Mouse (Mus musculus): Measurements from ENCODE around the gene Itga5. TPM values are rescaled to one million over a fixed set of nuclear protein-coding genes. Genes with fewer than 3 reads are reported as not detected.
A peak's percentile ranks its signal among the peaks of the same experiment; 100 is the strongest.

The Itga5 gene
- total and polyA plus RNA-seq, 2 experiments from 2014 or later, result 3.8 to 6.8 TPM

GRCm38 (mm10) chr15:103335040-103335439 is 31.5 kb downstream of the Itga5 start:
- no peak overlapping the region for H3K4me3 ChIP-seq (ENCODE audit: low read depth, low read length)
- 64% methylated on average over 3 of the region's 3 CpGs for WGBS

DNA sequence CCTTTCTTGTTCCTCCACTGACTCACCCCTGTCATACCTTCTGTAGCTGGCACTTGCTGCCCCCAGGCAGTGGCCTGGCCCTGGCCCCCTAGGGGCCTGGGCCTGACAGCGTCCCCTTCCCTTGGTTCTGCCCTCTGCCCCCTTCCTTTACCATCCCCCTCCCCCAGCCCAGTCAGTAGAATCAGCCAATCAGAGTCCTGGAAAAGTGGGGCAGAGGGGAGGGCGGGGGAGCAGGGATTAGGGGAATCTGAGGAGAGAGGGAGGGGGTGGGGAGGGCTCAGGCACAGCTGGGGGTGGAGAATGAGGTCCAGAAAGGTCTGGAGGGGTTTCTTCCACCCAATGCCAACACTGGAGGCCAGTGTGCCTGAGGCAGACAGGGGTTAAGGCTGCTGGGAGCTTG is 32.4 kb downstream of the Itga5 start:
- WGBS, result 5% methylated on average over 1 of the region's 2 CpGs
- Histone ChIP-seq H3K27me3 (ENCODE audit: insufficient read depth, low read length) (no peaks in the 10 kb centered on the region), H3K36me3 (ENCODE audit: insufficient read depth, low read length) (0 out of 2 replicates have a peak, but pooled peaks cover 4% of the 10 kb centered on the region), H3K9ac (replicated peaks; ENCODE audit: low read length, poor library complexity, severe bottlenecking) (no peak overlapping the region), H3K4me3 (ENCODE audit: low read depth, low read length) (no peak overlapping the region), H3K9me3 (ENCODE audit: low read length) (no peaks in the 10 kb centered on the region), H3K4me2 (ENCODE audit: low read depth, low read length, poor library complexity, severe bottlenecking) (no peak overlapping the region), H3K27ac (ENCODE audit: low read depth, low read length) (no peak overlapping the region), H3K4me1 (ENCODE audit: insufficient read depth, low read length) (peaks cover 21% of the 10 kb centered on the region)
- no peak for ATAC-seq (ENCODE audit: low FRiP score)
- no peak for DNase-seq (ENCODE audit: low spot score)
- TF ChIP-seq CTCF (IDR thresholded peaks at IDR 0.05), result no peak

More at GRCm38 (mm10) chr15:103335040-103335439, 31.5 kb downstream of the Itga5 start:
- Histone ChIP-seq H3K9me3 (ENCODE audit: low read length) (no peaks in the 10 kb centered on the region), H3K36me3 (ENCODE audit: insufficient read depth, low read length) (0 out of 2 replicates have a peak, but pooled peaks cover 4% of the 10 kb centered on the region), H3K9ac (replicated peaks; ENCODE audit: low read length, poor library complexity, severe bottlenecking) (no peak overlapping the region), H3K27ac (ENCODE audit: low read depth, low read length) (peak overlapping the region; percentile 38; the same call in 1 of the 2 replicates), H3K27me3 (ENCODE audit: insufficient read depth, low read length) (no peaks in the 10 kb centered on the region), H3K4me1 (ENCODE audit: insufficient read depth, low read length) (peaks cover 22% of the 10 kb centered on the region), H3K4me2 (ENCODE audit: low read depth, low read length, poor library complexity, severe bottlenecking) (no peak overlapping the region)
- ATAC-seq (ENCODE audit: low FRiP score) (no peak), DNase-seq (ENCODE audit: low spot score) (no peak)
- no peak for TF ChIP-seq CTCF (IDR thresholded peaks at IDR 0.05)

- Histone ChIP-seq H3K4me1 (ENCODE audit: insufficient read depth, low read length) (peaks cover 20% of the 10 kb centered on the region), H3K36me3 (ENCODE audit: insufficient read depth, low read length) (0 out of 2 replicates have a peak, but pooled peaks cover 4% of the 10 kb centered on the region), H3K9ac (replicated peaks; ENCODE audit: low read length, poor library complexity, severe bottlenecking) (0 out of 2 replicates have a peak overlapping the region, but pooled peaks have one; percentile 19), H3K4me3 (ENCODE audit: low read depth, low read length) (no peak overlapping the region), H3K9me3 (ENCODE audit: low read length) (no peaks in the 10 kb centered on the region), H3K27ac (ENCODE audit: low read depth, low read length) (no peak overlapping the region), H3K4me2 (ENCODE audit: low read depth, low read length, poor library complexity, severe bottlenecking) (no peak overlapping the region; the same call in 1 of the 2 replicates), H3K27me3 (ENCODE audit: insufficient read depth, low read length) (no peaks in the 10 kb centered on the region)
- WGBS, result 45% methylated on average over 5 of the region's 5 CpGs
- DNase-seq (ENCODE audit: low spot score), result no peak
- TF ChIP-seq CTCF (IDR thresholded peaks at IDR 0.05), result no peak
- no peak for ATAC-seq (ENCODE audit: low FRiP score)
Observed at GRCm38 (mm10) chr15:103333738-103334137, 32.8 kb downstream of the Itga5 start.

- DNase-seq (ENCODE audit: low spot score) (no peak), ATAC-seq (ENCODE audit: low FRiP score) (no peak)
- Histone ChIP-seq H3K36me3 (ENCODE audit: insufficient read depth, low read length) (0 out of 2 replicates have a peak, but pooled peaks cover 4% of the 10 kb centered on the region), H3K4me1 (ENCODE audit: insufficient read depth, low read length) (peaks cover 16% of the 10 kb centered on the region), H3K27me3 (ENCODE audit: insufficient read depth, low read length) (no peaks in the 10 kb centered on the region), H3K9me3 (ENCODE audit: low read length) (no peaks in the 10 kb centered on the region), H3K4me3 (ENCODE audit: low read depth, low read length) (no peak overlapping the region), H3K27ac (ENCODE audit: low read depth, low read length) (no peak overlapping the region), H3K4me2 (ENCODE audit: low read depth, low read length, poor library complexity, severe bottlenecking) (peak overlapping the region; percentile 1; the same call in 1 of the 2 replicates), H3K9ac (replicated peaks; ENCODE audit: low read length, poor library complexity, severe bottlenecking) (no peak overlapping the region)
- no peak for TF ChIP-seq CTCF (IDR thresholded peaks at IDR 0.05)
- WGBS, result 44% methylated on average over 5 of the region's 5 CpGs
Observed at GRCm38 (mm10) chr15:103333081-103333615, 33.4 kb downstream of the Itga5 start.

DNA sequence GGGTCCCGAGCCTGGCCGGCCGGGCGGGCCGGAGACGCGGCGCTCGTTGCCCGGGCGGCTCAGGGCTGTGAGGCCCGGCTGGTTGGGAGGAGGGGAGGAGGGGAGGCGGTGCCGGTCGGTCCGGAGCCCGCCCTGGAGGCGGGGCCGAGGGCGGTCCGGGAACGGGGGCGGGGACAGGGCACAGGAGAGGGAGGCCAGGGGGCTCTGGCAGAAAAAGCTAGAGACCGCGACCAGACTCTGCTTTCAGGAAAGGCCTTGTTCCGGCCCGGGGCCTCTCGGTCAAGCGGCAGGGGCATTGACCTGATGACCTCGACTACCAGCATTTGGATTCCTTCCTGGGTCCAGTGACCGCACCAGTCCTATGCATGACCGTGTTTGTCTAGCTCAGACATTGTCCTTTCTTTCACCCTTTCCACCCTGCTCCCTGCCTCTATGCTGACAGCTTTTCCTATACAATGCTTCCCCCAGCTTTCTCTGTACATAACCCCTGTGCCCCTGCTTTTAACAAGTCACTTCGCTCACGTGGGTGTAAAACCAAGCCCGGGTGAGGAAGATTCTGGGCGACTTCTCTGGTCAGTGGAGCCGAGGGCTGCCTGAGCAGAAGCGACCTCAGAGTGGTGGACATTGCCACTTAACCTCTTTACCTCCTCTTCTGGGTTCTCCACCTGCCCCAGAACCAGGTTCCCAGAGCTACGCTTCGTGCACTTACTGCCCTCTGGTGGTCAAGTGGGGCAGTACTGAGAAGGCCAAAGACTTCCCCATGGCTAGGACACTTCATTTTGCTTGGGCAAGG is 42.9 kb downstream of the Itga5 start:
- ATAC-seq (ENCODE audit: low FRiP score) (peak; percentile 95), DNase-seq (ENCODE audit: low spot score) (peak; percentile 89)
- Histone ChIP-seq H3K4me3 (ENCODE audit: low read depth, low read length) (peak overlapping the region; percentile 70), H3K9me3 (ENCODE audit: low read length) (no peaks in the 10 kb centered on the region), H3K27me3 (ENCODE audit: insufficient read depth, low read length) (no peaks in the 10 kb centered on the region), H3K27ac (ENCODE audit: low read depth, low read length) (peak overlapping the region; percentile 80), H3K9ac (replicated peaks; ENCODE audit: low read length, poor library complexity, severe bottlenecking) (peak overlapping the region; percentile 87), H3K36me3 (ENCODE audit: insufficient read depth, low read length) (peaks cover 6% of the 10 kb centered on the region; the same call in 1 of the 2 replicates), H3K4me1 (ENCODE audit: insufficient read depth, low read length) (peaks cover 7% of the 10 kb centered on the region), H3K4me2 (ENCODE audit: low read depth, low read length, poor library complexity, severe bottlenecking) (peak overlapping the region; percentile 84)
- WGBS, result 3% methylated on average over 25 of the region's 40 CpGs
- peak; percentile 95 for TF ChIP-seq CTCF (IDR thresholded peaks at IDR 0.05)

GRCm38 (mm10) chr15:103323070-103323454 is 43.5 kb downstream of the Itga5 start:
- Histone ChIP-seq H3K4me1 (ENCODE audit: insufficient read depth, low read length) (peaks cover 7% of the 10 kb centered on the region), H3K36me3 (ENCODE audit: insufficient read depth, low read length) (peaks cover 8% of the 10 kb centered on the region), H3K27me3 (ENCODE audit: insufficient read depth, low read length) (no peaks in the 10 kb centered on the region), H3K27ac (ENCODE audit: low read depth, low read length) (peak overlapping the region; percentile 80), H3K4me2 (ENCODE audit: low read depth, low read length, poor library complexity, severe bottlenecking) (peak overlapping the region; percentile 84), H3K9ac (replicated peaks; ENCODE audit: low read length, poor library complexity, severe bottlenecking) (peak overlapping the region; percentile 87), H3K4me3 (ENCODE audit: low read depth, low read length) (peak overlapping the region; percentile 70), H3K9me3 (ENCODE audit: low read length) (no peaks in the 10 kb centered on the region)
- WGBS, result 2% methylated on average over 13 of the region's 26 CpGs
- ATAC-seq (ENCODE audit: low FRiP score) (peak; percentile 55), DNase-seq (ENCODE audit: low spot score) (peak; percentile 33)
- TF ChIP-seq CTCF (IDR thresholded peaks at IDR 0.05), result no peak
